Mouse (Mus musculus) adipocyte (in vitro differentiated cells): ENCODE measurements around the gene Ndufv3.

ENCODE experiments used
- DNase-seq: peaks from one replicate; pipeline ENCODE4 v3.0.0-alpha.2; 2016; ENCODE audit warnings: low spot score

Gene Ndufv3

DNA sequence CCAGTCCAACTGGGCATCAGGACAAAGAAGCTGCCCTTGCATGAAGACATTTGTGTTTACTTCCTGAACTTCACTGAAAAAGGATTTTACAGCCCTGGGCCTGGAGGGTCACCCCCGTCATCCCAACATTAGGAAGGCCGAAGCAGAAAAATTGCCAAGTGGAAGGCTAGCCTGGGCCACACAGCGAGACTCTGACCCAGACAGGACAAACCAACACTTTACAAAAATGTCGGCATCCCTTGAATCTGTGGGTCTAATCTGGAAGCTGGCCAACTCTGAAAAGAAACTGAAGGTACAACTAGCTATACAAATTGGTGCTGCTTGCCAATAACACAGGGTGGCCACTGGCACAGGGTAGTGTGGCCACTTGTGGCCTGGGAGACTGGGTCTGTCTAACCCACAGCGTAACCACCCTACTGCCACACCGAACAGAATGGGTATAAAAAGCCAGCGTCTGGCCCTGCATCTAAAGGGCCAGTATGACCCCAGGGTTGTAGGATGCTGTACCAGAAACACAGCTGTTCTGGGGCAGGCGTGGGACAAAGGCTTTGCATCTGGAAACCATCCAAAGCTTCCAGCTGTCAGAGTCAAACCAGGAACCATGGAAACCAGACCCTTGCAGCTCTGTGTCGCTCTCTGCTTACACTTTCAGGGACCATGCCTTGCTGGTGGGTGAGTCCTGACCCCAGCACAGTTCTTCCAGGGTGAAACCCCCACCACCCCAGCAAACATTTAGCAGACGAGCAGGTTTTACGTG lies 37.4 kb downstream of the Ndufv3 start:
- DNase-seq, result no peak

DNA sequence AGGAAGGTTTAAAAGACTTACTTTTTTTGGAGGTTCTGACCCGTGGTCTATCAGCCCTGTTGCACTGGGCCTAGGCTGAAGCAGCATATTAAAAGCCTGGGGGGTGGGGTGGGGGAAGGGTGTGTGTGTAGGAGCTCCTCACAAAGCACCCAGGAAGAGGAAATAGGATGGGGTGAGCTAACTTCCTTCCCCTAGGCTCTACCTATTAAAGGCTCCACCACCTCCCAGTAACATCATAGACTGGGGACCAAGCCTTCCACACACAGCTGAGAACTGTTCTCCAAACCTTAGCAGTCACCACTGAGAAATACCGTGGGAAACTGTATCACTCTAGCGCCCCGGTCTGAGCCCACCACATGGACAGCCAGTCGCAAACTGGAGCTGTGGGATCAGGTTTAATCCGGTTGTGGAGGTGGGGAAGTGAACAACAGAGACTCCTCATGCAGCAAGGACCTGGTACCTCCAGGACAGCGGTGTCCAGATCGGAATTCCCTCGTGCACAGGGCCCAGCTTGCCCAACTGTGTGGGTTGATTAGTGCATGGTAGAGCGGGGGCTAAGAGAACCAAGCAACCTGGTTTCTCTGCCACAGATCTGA lies 38.1 kb downstream of the Ndufv3 start:
- no peak for DNase-seq

DNA sequence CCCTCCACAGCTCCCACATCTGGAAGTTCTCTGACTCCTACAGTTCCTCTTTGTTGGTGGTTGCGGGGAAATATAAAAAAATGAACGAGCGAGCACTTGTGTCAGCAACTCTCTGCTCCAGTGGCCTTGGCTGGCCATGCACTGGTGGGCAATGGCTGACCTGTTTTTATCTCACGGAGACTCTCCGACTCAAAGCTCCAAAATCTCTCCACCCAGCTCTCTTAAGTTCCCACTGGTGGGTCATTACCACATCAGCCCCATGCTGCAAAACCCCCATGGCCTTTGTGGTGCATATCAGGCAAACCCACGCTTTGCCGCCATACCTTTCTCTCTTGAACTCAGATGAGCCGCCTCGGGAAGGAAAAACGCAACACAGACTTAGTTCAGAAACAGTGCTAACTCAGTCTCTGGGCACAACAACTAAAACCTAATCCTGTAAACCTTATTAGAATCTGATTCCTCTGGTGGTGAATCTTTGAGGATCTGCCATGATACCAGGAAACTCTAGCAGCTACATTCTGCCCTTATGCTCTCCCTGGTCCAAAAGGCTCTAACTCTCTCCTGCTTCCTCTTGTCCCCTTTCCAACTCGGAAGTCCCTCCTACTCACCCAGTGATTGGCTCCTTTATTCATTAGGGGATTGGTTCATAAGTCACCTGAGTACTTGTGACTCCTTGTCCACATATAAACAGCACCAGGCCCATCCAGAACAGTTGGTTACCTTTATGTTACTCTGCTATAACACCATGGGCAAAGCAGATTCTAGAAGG lies 39.3 kb downstream of the Ndufv3 start:
- peak; percentile 42 for DNase-seq

DNA sequence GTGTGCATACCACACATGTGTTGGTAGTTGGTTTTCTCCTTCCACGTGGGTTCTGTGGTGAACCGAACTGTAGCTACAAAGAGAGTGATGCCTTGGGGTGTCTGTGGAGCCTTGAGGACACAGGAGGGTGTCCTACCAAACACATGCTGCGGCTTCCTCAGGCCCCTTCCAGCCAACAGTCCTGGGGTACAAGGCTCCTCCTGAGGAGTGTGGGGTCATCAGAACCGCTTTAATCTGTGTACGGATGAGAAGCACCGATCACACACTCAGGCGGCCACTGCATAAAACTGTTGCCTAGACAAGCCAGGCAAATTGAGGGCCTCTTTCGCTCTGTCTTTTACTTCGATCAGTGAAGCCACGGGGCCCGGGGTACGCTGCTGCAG lies 43.7 kb downstream of the Ndufv3 start:
- no peak for DNase-seq

DNA sequence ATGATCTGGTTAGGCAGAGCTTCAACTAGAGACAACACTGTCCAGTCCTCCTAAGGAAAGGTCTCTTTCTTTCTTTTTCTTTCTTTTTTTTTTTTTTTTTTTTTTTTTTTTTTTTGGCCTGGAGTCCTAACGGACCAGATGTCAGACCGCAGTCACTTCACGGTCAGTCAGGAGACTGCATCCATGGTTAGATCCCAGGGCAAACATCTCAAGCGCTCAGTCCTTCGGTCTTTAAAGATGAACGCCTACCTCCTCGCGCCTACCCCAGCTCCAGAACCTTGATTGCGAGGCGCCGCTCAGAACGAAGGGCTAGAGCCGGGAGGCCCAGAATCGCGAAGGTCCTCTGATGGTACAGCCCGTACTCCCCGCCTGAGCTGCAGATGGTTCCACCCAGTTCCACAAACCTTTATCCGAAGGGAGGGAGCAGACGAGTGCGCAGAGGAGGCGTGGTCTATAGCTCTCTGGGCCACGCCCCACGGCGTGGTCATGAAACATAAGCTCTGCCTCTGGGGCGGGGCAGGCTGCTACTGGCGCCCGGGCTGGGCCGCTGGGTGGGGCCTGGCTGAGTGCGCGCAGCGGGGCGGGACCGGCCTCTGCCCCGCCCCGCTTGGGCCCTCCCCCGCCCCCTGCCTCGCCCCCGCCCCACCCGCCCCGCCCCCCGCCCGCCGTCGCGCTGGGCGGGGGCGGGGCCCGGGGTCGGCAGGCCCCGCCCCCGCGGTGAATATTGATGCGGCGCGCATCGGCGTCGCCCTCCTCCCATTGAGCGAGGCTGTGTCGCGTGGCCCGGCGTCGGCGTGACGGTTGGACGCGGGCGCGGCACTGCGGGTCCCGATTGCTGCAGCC lies 44.3 kb downstream of the Ndufv3 start, which contains the start of gene Pknox1:
Gene Pknox1 (plus strand): TSS at position 720 of the 843 bp plus-strand sequence.
- peak; percentile 100 for DNase-seq

DNA sequence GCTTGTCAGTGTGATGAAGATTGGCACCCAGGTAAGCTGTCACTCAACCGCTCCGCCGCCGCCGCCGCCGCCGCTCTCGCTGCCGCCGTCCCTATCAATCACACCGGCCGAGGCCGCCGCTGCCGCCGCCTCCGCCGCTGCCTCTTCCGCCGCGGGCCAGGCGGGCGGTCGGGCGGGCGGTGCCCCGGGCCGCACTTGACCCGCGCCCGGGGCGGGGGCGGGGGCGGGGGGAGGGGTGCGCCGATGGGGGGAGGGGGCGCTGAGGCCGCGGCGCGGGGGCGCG lies 44.9 kb downstream of the Ndufv3 start:
- DNase-seq, result no peak

DNA sequence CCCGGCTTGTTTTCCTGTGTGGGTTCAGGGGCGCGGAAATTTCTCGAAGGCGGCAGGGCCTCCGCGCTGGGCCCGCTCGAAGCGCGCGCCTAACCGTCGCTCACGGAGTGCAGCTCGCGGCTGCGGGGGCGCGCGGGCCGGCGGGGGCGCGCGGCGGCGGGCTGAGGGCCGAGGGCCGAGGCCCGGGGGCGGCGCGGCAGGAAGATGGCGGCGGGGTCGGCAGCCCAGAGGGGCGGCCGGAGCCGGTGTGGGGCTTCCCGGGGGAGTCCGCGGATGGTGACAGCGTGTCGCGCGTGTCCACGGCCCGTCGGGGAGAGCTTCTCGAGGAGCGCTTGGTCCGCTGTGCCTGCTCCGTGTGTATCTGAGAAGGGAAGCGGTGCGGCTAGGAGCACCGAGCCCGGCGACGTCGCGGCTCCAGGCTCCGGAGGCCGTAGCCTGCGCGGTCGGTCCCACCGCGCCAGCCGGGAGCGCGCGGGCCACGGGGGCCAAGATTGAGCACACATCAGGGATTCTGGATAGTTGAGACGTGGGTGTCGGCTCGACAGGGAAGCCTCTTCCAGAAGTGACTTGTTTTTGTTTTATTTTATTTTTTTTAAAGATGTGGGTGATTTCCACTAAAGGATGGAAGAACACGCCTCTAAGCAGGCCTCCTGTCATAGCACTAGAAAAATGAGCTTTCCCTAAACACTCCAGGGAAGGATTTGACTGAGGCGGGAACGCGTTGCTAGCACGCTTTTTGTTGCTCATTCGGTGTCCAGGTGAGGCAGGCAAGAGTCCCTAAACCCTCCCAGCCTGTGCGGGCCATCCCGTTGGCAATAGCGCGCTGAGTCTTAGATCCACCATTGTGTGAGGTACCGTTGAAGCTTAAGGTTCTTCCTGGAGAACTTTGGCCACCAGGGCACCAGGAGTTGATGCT lies 45.5 kb downstream of the Ndufv3 start:
- DNase-seq, result peak; percentile 48

DNA sequence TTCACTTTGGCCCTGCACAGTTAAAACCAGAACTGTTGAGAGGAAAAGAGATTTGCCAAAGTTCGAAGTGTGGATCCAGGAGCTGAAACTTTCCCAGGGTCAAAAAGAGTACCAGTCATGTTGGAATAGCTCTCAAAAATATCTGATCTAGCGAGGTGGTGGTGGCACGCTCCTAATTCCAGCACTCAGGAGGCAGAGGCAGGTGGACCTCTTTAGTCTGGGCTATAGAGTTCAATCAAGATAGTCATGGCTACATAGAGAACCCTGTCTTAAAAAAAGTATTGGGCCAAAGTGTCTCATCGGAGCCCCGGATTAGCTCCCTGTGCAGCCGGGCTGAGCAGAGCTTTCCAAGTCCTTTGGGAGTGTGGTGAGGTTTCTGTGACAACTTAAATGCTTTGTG lies 46.4 kb downstream of the Ndufv3 start:
- DNase-seq, result peak; percentile 41

DNA sequence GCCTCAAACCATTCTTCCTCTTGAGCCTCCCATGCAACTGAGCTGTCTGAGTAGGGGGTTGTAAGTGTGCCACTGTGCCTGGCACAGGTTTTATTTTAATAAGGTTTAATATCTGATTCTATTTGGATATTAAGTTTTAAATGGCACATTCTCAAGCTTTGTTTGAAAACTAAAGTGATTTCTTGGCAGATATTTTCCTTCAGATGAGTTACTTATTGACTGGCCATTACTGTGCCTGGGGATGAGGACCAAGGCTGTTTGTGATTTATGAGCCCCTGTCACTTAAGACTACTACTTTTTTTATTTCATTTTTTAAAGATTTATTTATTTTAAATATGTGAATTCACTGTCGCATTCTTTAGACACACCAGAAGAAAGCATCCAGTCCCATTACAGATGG lies 49.8 kb downstream of the Ndufv3 start:
- no peak for DNase-seq

DNA sequence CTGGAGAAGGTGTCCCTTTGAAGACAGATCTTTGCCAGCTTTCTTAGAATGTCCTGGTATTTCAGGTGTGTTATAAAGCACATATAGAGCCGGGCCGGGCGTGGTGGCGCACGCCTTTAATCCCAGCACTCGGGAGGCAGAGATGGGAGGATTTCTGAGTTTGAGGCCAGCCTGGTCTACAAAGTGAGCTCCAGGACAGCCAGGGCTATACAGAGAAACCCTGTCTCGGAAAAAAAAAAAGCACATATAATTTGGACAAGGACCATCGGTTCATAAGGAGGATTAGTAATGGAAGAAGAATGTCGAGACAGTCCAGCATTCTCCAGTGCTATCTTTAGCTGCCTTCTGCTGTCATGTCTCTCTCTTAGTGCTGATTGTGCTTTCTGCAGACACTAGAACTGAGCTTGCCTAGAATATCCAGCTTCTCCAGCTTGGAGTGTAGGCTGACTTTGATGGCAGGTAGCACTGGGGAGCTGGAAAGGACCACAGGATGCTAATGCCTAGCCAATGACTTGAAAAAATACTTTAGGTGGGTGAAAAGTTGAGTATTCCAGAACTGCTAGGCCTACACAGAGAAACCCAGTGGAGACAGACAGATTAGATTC lies 50.5 kb downstream of the Ndufv3 start:
- peak; percentile 75 for DNase-seq

DNA sequence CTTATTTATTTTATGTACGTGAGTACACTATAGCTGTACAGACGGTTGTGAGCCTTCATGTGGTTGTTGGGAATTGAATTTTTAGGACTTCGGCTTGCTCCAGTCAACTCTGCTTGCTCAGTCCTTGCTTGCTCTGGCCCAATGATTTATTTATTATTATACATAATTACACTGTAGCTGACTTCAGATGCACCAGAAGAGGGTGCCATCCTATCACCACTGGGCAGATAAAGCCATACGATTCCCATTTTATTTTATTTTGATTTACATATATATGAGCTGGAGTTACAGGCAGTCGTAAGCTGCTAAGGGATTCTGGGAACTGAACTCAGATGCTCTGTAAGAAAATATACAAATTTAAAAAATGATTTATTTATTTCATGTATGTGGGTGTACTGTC lies 51.8 kb downstream of the Ndufv3 start:
- DNase-seq, result no peak

DNA sequence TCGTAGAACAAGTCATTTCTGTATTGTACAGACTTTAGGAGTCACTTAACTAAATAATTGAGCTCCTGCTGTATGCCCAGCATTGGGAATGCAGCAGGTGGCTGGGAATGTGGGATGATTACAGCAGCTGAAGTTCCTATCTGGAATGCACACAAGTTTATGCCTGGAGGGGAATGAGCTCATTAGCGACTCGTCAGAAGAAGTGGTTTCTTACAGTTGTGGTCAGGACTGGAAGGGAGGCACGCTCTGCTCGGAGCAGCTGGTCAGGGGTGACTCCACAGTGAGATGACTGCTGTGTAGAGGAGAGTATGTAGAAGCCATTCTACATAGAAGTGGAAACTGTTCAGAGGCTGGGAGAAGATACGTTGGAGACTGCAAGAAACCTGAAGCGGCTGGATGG lies 54.7 kb downstream of the Ndufv3 start:
- DNase-seq, result no peak

DNA sequence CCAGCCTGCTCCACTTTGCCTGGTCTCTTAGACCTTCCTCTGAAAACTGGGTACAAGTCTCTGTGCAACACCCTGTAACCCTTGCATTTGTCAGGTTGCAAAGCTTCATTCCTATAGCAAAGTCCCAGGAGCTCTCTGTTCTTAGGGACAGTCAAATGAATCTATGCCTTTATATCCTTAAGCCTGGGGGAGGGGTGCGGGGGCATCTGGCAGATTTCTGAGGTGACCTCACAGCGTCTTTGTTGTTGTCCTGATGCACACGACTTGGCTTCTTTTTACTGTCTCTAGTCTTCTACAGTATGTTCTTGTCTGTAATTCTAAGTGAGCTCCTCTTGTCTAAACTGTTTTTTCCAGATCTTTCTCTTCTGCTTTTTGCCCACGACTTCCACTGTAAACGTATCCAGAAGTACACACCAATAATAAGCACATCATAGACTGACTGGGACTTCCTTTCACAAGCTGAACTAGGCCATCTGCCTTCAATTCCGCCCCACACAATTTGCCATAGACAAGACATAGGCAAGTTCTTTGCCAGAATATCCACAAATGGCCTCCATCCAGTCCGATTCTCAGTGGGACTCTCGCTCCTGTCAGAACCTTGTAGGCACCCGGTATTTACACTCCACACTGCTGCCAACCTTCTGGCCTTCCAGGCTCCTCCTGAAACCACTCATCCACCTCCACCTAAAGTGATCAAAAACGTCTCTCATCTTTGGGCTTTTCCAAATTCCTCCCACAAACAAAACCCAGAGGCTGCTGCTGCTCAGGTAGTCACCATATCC lies 56.7 kb downstream of the Ndufv3 start:
- no peak for DNase-seq

DNA sequence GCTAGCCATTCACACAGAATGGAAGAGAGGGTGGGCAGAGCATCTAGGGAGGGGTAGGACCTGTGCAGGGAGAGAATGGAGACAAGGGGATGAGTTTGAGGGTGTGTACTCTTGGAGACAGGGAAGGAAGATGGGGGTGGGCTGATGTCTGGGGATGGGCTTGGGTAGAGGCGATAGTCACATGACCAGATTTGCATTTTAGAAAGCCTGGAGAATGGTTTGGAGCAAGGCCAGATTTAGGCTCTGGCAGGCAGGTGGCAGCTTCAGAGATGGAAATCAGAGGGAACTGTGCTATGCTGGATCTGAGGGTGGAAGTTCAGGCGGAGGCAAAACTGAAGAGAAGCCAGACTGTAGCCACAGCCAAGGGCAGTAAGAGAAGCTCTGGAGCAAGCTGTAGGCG lies 60.4 kb downstream of the Ndufv3 start:
- no peak for DNase-seq
